Mouse (Mus musculus): ENCODE data around the gene Insc. TPM values are rescaled to one million over a fixed set of nuclear protein-coding genes. Genes with fewer than 3 reads are reported as not detected.
"Not testable (repeated sequence)": the region's sequence is repeated elsewhere in the genome, so short reads cannot be mapped to it uniquely, and the experiment has no call there.

Insc gene
- polyA plus RNA-seq, 1 experiment from 2014 or later = 4.9 TPM

- H3K27ac ChIP-seq (ENCODE audit: low read length) = not testable (repeated sequence)
- 42% methylated on average over 4 of the region's 4 CpGs for WGBS
Measured at GRCm38 (mm10) chr7:114731700-114732099, 11.8 kb upstream of the Insc start.

GRCm38 (mm10) chr7:114736256-114736655 is 7.2 kb upstream of the Insc start:
- 84% methylated on average over 5 of the region's 5 CpGs for WGBS
- ATAC-seq (ENCODE audit: low FRiP score, low TSS enrichment) = no peak
- no peaks in the 10 kb centered on the region for H3K4me1 ChIP-seq (ENCODE audit: insufficient read depth, low read length)
- no peaks in the 10 kb centered on the region for H3K27me3 ChIP-seq (ENCODE audit: insufficient read depth, low read length)
- no peaks in the 10 kb centered on the region for H3K9me3 ChIP-seq (ENCODE audit: low read length)
- no peaks in the 10 kb centered on the region for H3K36me3 ChIP-seq (ENCODE audit: insufficient read depth, low read length)
- no peak overlapping the region for H3K9ac ChIP-seq (replicated peaks; ENCODE audit: low read length)
- no peak overlapping the region for H3K27ac ChIP-seq (ENCODE audit: low read length)
- H3K4me2 ChIP-seq (replicated peaks; ENCODE audit: low read depth, low read length) = no peak overlapping the region
- no peak overlapping the region for H3K4me3 ChIP-seq (ENCODE audit: low read length)

More at GRCm38 (mm10) chr7:114731700-114732099, 11.8 kb upstream of the Insc start:
- not testable (repeated sequence) for H3K9me3 ChIP-seq (ENCODE audit: low read length); H3K9ac ChIP-seq (replicated peaks; ENCODE audit: low read length); H3K4me2 ChIP-seq (replicated peaks; ENCODE audit: low read depth, low read length); H3K4me1 ChIP-seq (ENCODE audit: insufficient read depth, low read length); H3K27me3 ChIP-seq (ENCODE audit: insufficient read depth, low read length); H3K36me3 ChIP-seq (ENCODE audit: insufficient read depth, low read length); ATAC-seq (ENCODE audit: low FRiP score, low TSS enrichment); H3K4me3 ChIP-seq (ENCODE audit: low read length)

GRCm38 (mm10) chr7:114738166-114738565 is 5.3 kb upstream of the Insc start:
- no peaks in the 10 kb centered on the region for H3K9me3 ChIP-seq (ENCODE audit: low read length)
- no peak overlapping the region for H3K27ac ChIP-seq (ENCODE audit: low read length)
- no peaks in the 10 kb centered on the region for H3K4me1 ChIP-seq (ENCODE audit: insufficient read depth, low read length)
- no peaks in the 10 kb centered on the region for H3K27me3 ChIP-seq (ENCODE audit: insufficient read depth, low read length)
- no peaks in the 10 kb centered on the region for H3K36me3 ChIP-seq (ENCODE audit: insufficient read depth, low read length)
- H3K4me2 ChIP-seq (replicated peaks; ENCODE audit: low read depth, low read length) = no peak overlapping the region
- H3K4me3 ChIP-seq (ENCODE audit: low read length) = no peak overlapping the region
- ATAC-seq (ENCODE audit: low FRiP score, low TSS enrichment) = no peak
- no peak overlapping the region for H3K9ac ChIP-seq (replicated peaks; ENCODE audit: low read length)

- WGBS = 36% methylated on average over 6 of the region's 6 CpGs
- Histone ChIP-seq H3K9ac (replicated peaks; ENCODE audit: low read length) (no peak overlapping the region), H3K4me3 (ENCODE audit: low read length) (no peak overlapping the region), H3K9me3 (ENCODE audit: low read length) (no peaks in the 10 kb centered on the region), H3K4me2 (replicated peaks; ENCODE audit: low read depth, low read length) (no peak overlapping the region), H3K36me3 (ENCODE audit: insufficient read depth, low read length) (no peaks in the 10 kb centered on the region), H3K4me1 (ENCODE audit: insufficient read depth, low read length) (no peaks in the 10 kb centered on the region), H3K27me3 (ENCODE audit: insufficient read depth, low read length) (no peaks in the 10 kb centered on the region), H3K27ac (ENCODE audit: low read length) (no peak overlapping the region)
- ATAC-seq (ENCODE audit: low FRiP score, low TSS enrichment) = no peak; the same call in 1 of the 2 replicates
Measured at GRCm38 (mm10) chr7:114740360-114741165, 2.9 kb upstream of the Insc start.

- 64% methylated on average over 3 of the region's 3 CpGs for WGBS
- ATAC-seq (ENCODE audit: low FRiP score, low TSS enrichment) = no peak
- H3K36me3 ChIP-seq (ENCODE audit: insufficient read depth, low read length) = no peaks in the 10 kb centered on the region
- H3K27me3 ChIP-seq (ENCODE audit: insufficient read depth, low read length) = no peaks in the 10 kb centered on the region
- H3K9ac ChIP-seq (replicated peaks; ENCODE audit: low read length) = no peak overlapping the region
- H3K4me1 ChIP-seq (ENCODE audit: insufficient read depth, low read length) = no peaks in the 10 kb centered on the region
- H3K9me3 ChIP-seq (ENCODE audit: low read length) = no peaks in the 10 kb centered on the region
- H3K4me2 ChIP-seq (replicated peaks; ENCODE audit: low read depth, low read length) = no peak overlapping the region
- no peak overlapping the region for H3K27ac ChIP-seq (ENCODE audit: low read length)
- no peak overlapping the region for H3K4me3 ChIP-seq (ENCODE audit: low read length)
Measured at GRCm38 (mm10) chr7:114744639-114745245, 1.2 kb downstream of the Insc start.

- H3K9ac ChIP-seq (replicated peaks; ENCODE audit: low read length) = 0 out of 2 replicates have a peak overlapping the region, but pooled peaks have one; percentile 12
- H3K9me3 ChIP-seq (ENCODE audit: low read length) = no peaks in the 10 kb centered on the region
- H3K27me3 ChIP-seq (ENCODE audit: insufficient read depth, low read length) = no peaks in the 10 kb centered on the region
- peak; percentile 76 for ATAC-seq (ENCODE audit: low FRiP score, low TSS enrichment)
- H3K4me3 ChIP-seq (ENCODE audit: low read length) = peak overlapping the region; percentile 36
- no peaks in the 10 kb centered on the region for H3K4me1 ChIP-seq (ENCODE audit: insufficient read depth, low read length)
- H3K27ac ChIP-seq (ENCODE audit: low read length) = no peak overlapping the region
- peak overlapping the region; percentile 64 for H3K4me2 ChIP-seq (replicated peaks; ENCODE audit: low read depth, low read length)
- no peaks in the 10 kb centered on the region for H3K36me3 ChIP-seq (ENCODE audit: insufficient read depth, low read length)
- 3% methylated on average over 34 of the region's 34 CpGs for WGBS
Measured at GRCm38 (mm10) chr7:114745481-114746271, 2.2 kb downstream of the Insc start.

- H3K9ac ChIP-seq (replicated peaks; ENCODE audit: low read length) = no peak overlapping the region
- ATAC-seq (ENCODE audit: low FRiP score, low TSS enrichment) = no peak
- H3K4me1 ChIP-seq (ENCODE audit: insufficient read depth, low read length) = no peaks in the 10 kb centered on the region
- H3K4me2 ChIP-seq (replicated peaks; ENCODE audit: low read depth, low read length) = no peak overlapping the region
- no peak overlapping the region for H3K4me3 ChIP-seq (ENCODE audit: low read length)
- no peak overlapping the region for H3K27ac ChIP-seq (ENCODE audit: low read length)
- no peaks in the 10 kb centered on the region for H3K27me3 ChIP-seq (ENCODE audit: insufficient read depth, low read length)
- WGBS = 58% methylated on average over 3 of the region's 3 CpGs
- no peaks in the 10 kb centered on the region for H3K36me3 ChIP-seq (ENCODE audit: insufficient read depth, low read length)
- no peaks in the 10 kb centered on the region for H3K9me3 ChIP-seq (ENCODE audit: low read length)
Measured at GRCm38 (mm10) chr7:114747596-114747995, 4.1 kb downstream of the Insc start.

GRCm38 (mm10) chr7:114748239-114748638 is 4.7 kb downstream of the Insc start:
- Histone ChIP-seq H3K4me2 (replicated peaks; ENCODE audit: low read depth, low read length) (no peak overlapping the region), H3K4me1 (ENCODE audit: insufficient read depth, low read length) (no peaks in the 10 kb centered on the region), H3K9me3 (ENCODE audit: low read length) (no peaks in the 10 kb centered on the region), H3K36me3 (ENCODE audit: insufficient read depth, low read length) (no peaks in the 10 kb centered on the region), H3K27ac (ENCODE audit: low read length) (no peak overlapping the region), H3K4me3 (ENCODE audit: low read length) (no peak overlapping the region), H3K27me3 (ENCODE audit: insufficient read depth, low read length) (no peaks in the 10 kb centered on the region), H3K9ac (replicated peaks; ENCODE audit: low read length) (no peak overlapping the region)
- no peak for ATAC-seq (ENCODE audit: low FRiP score, low TSS enrichment)
- 48% methylated on average over 4 of the region's 4 CpGs for WGBS

- Histone ChIP-seq H3K4me2 (replicated peaks; ENCODE audit: low read depth, low read length) (no peak overlapping the region), H3K4me1 (ENCODE audit: insufficient read depth, low read length) (0 out of 2 replicates have a peak, but pooled peaks cover 4% of the 10 kb centered on the region), H3K9ac (replicated peaks; ENCODE audit: low read length) (no peak overlapping the region), H3K27ac (ENCODE audit: low read length) (no peak overlapping the region), H3K4me3 (ENCODE audit: low read length) (no peak overlapping the region), H3K36me3 (ENCODE audit: insufficient read depth, low read length) (no peaks in the 10 kb centered on the region), H3K27me3 (ENCODE audit: insufficient read depth, low read length) (no peaks in the 10 kb centered on the region), H3K9me3 (ENCODE audit: low read length) (no peaks in the 10 kb centered on the region)
- 65% methylated on average over 2 of the region's 2 CpGs for WGBS
- no peak for ATAC-seq (ENCODE audit: low FRiP score, low TSS enrichment)
Measured at GRCm38 (mm10) chr7:114753471-114753870, 10.0 kb downstream of the Insc start.

Measured in kidney, embryonic 16.5 days (tissue).